14 mouse cellular contexts compared by ENCODE assay signal in the genomic region with DNA sequence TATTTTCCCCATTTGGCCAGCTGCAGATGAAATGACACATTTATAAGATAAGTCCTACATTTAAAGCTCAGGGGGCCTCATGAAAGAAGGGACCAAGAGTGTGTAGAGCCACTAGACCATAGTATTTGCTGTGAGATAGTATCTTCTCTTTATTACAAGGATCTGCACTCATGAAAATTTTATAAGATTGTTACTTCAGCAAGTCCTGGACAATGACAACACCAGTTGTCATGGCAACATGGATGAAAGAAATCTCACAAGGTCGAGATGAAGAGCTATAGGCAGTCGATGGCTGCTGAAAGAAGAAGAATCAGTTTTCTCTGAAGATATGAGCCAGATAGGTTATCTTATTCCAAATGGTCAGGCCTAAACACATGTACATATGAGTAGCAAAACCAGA.
"Had no signal": no experiment of that assay in that cellular context is flagged by ENCODE, and none has a peak within 500 bp of the region (broad histone marks: within the 10 kb centered on the region; RNA-seq: fewer than 3 reads in every experiment).

No protein-coding gene starts in this region.

- H3K4me2 ChIP-seq: limb, embryonic 12.5 days; liver, embryonic 13.5 days; lung, embryonic 15.5 days; stomach, embryonic 15.5 days had no signal

- H3K4me1 ChIP-seq: limb, embryonic 12.5 days; liver, embryonic 13.5 days; lung, embryonic 15.5 days; stomach, embryonic 15.5 days had no signal

- ATAC-seq: liver, postnatal 0 days had no signal

- H3K27ac ChIP-seq: layer of hippocampus, adult 2 months; limb, embryonic 12.5 days; liver, embryonic 13.5 days; lung, embryonic 15.5 days; stomach, embryonic 15.5 days had no signal

- H3K27me3 ChIP-seq: limb, embryonic 12.5 days; liver, embryonic 13.5 days; lung, embryonic 15.5 days; stomach, embryonic 15.5 days had no signal

- DNase-seq: kidney, adult 18-20 months; kidney, postnatal 10 days; kidney, postnatal 4 days; liver; liver, embryonic 13.5 days; liver, postnatal 0 days; lung, postnatal 14 days; right cerebral cortex, postnatal 14 days; thymus, adult 2 months; thymus, postnatal 25 days had no signal

- H3K4me3 ChIP-seq: layer of hippocampus, adult 2 months; limb, embryonic 12.5 days; liver, embryonic 13.5 days; lung, embryonic 15.5 days; stomach, embryonic 15.5 days had no signal

- H3K36me3 ChIP-seq: limb, embryonic 12.5 days; liver, embryonic 13.5 days; lung, embryonic 15.5 days; stomach, embryonic 15.5 days had no signal

- H3K9ac ChIP-seq: limb, embryonic 12.5 days; liver, embryonic 13.5 days; liver, postnatal 0 days; lung, embryonic 15.5 days; stomach, embryonic 15.5 days had no signal

- H3K9me3 ChIP-seq: limb, embryonic 12.5 days; liver, embryonic 13.5 days; lung, embryonic 15.5 days; stomach, embryonic 15.5 days had no signal
